Mouse (Mus musculus) limb, embryonic 10.5 days (tissue): ENCODE measurements around the gene Mas1. TPM values are rescaled to one million over a fixed set of nuclear protein-coding genes. Genes with fewer than 3 reads are reported as not detected.

Source experiments
- microRNA-seq: library from miRNA; unstranded; fragments of <30 nt; microRNA quantifications from one replicate; pipeline ENCODE4, GENCODE M21; 2017
- polyA plus RNA-seq: library from polyadenylated mRNA; unstranded; fragments of >200 nt; fragmentation: Nextera tagmentation; extraction: Ambion mirVana; gene quantifications from 2 replicates; pipeline ENCODE4 v1.2.1, GENCODE M21; 2016

Gene Mas1
- polyA plus RNA-seq, 1 experiment from 2014 or later, result 0.93 TPM

Small RNAs within 50 kb of the gene (microRNA-seq; reads per million reads assigned to microRNA genes)
- gene Gm24085, result not detected

Other genes with a start within 250 kb of the Mas1 start
- gene Slc22a1, start 192.3 kb downstream of the Mas1 start, polyA plus RNA-seq, result not detected in 2 replicates
- gene Igf2r, start 98.5 kb downstream of the Mas1 start, polyA plus RNA-seq, result 30.3 and 35.6 TPM in 2 replicates
- gene Mrgprh, start 7.9 kb upstream of the Mas1 start, polyA plus RNA-seq, result 0.09 TPM in 1 of 2 replicates, not detected in the other
- 2.0 and 2.3 TPM in 2 replicates for gene Pnldc1, start 42.1 kb upstream of the Mas1 start, polyA plus RNA-seq
- gene Tcp1, start 47.6 kb upstream of the Mas1 start, polyA plus RNA-seq, result 538 and 581 TPM in 2 replicates
- 200 and 227 TPM in 2 replicates for gene Mrpl18, start 48.2 kb upstream of the Mas1 start, polyA plus RNA-seq
- 0.98 and 1.3 TPM in 2 replicates for gene Acat3, start 72.5 kb upstream of the Mas1 start, polyA plus RNA-seq
- 343 and 357 TPM in 2 replicates for gene Acat2, start 92.6 kb upstream of the Mas1 start, polyA plus RNA-seq
- gene Wtap, start 126.0 kb upstream of the Mas1 start, polyA plus RNA-seq, result 123 and 140 TPM in 2 replicates
- 94.4 and 105 TPM in 2 replicates for gene Sod2, start 138.7 kb upstream of the Mas1 start, polyA plus RNA-seq
- not detected in 2 replicates for gene Gpr31b, start 184.2 kb upstream of the Mas1 start, polyA plus RNA-seq
- gene Tcp10b, start 193.0 kb upstream of the Mas1 start, polyA plus RNA-seq, result not detected in 2 replicates